Mouse (Mus musculus): Measurements from ENCODE around the gene Tox2. TPM values are rescaled to one million over a fixed set of nuclear protein-coding genes. Genes with fewer than 3 reads are reported as not detected.

Gene Tox2
- polyA plus RNA-seq, 1 experiment from 2014 or later: 35.5 TPM

- Histone ChIP-seq H3K9me3 (ENCODE audit: control insufficient read depth, low read length) (no peaks in the 10 kb centered on the region), H3K9ac (ENCODE audit: low read length) (no peak overlapping the region), H3K4me2 (ENCODE audit: low read depth, low read length, severe bottlenecking) (no peak overlapping the region), H3K4me1 (replicated peaks; ENCODE audit: control insufficient read depth, insufficient read depth, low read length) (no peaks in the 10 kb centered on the region), H3K36me3 (ENCODE audit: control insufficient read depth, insufficient read depth, low read length) (no peaks in the 10 kb centered on the region), H3K4me3 (ENCODE audit: low read depth, low read length) (no peak overlapping the region), H3K27ac (ENCODE audit: low read depth, low read length) (no peak overlapping the region), H3K27me3 (ENCODE audit: control insufficient read depth, insufficient read depth, low read length) (no peaks in the 10 kb centered on the region)
- ATAC-seq (replicated peaks; ENCODE audit: low FRiP score): no peak
- DNase-seq (ENCODE audit: low spot score): no peak
- 84% methylated on average over 7 of the region's 7 CpGs for WGBS
Measured at GRCm38 (mm10) chr2:163176502-163176901, 26.4 kb upstream of the Tox2 start.

- Histone ChIP-seq H3K27ac (ENCODE audit: low read depth, low read length) (no peak overlapping the region), H3K27me3 (ENCODE audit: control insufficient read depth, insufficient read depth, low read length) (no peaks in the 10 kb centered on the region), H3K36me3 (ENCODE audit: control insufficient read depth, insufficient read depth, low read length) (no peaks in the 10 kb centered on the region), H3K9ac (ENCODE audit: low read length) (no peak overlapping the region), H3K4me1 (replicated peaks; ENCODE audit: control insufficient read depth, insufficient read depth, low read length) (peaks cover 15% of the 10 kb centered on the region), H3K4me2 (ENCODE audit: low read depth, low read length, severe bottlenecking) (no peak overlapping the region), H3K9me3 (ENCODE audit: control insufficient read depth, low read length) (no peaks in the 10 kb centered on the region), H3K4me3 (ENCODE audit: low read depth, low read length) (no peak overlapping the region)
- WGBS: 64% methylated on average over 11 of the region's 11 CpGs
- ATAC-seq (replicated peaks; ENCODE audit: low FRiP score) (no peak), DNase-seq (ENCODE audit: low spot score) (peak; percentile 33)
Measured at GRCm38 (mm10) chr2:163187552-163187951, 15.4 kb upstream of the Tox2 start.

- peak; percentile 66 for DNase-seq (ENCODE audit: low spot score)
- Histone ChIP-seq H3K9me3 (ENCODE audit: control insufficient read depth, low read length) (no peaks in the 10 kb centered on the region), H3K27me3 (ENCODE audit: control insufficient read depth, insufficient read depth, low read length) (no peaks in the 10 kb centered on the region), H3K4me2 (ENCODE audit: low read depth, low read length, severe bottlenecking) (peak overlapping the region; percentile 33; the same call in 1 of the 2 replicates), H3K27ac (ENCODE audit: low read depth, low read length) (peak overlapping the region; percentile 74), H3K9ac (ENCODE audit: low read length) (peak overlapping the region; percentile 20; the same call in 1 of the 2 replicates), H3K36me3 (ENCODE audit: control insufficient read depth, insufficient read depth, low read length) (no peaks in the 10 kb centered on the region), H3K4me3 (ENCODE audit: low read depth, low read length) (no peak overlapping the region), H3K4me1 (replicated peaks; ENCODE audit: control insufficient read depth, insufficient read depth, low read length) (peaks cover 24% of the 10 kb centered on the region)
- peak; percentile 45 for ATAC-seq (replicated peaks; ENCODE audit: low FRiP score)
- WGBS: 10% methylated on average over 5 of the region's 5 CpGs
Measured at GRCm38 (mm10) chr2:163189596-163189995, 13.3 kb upstream of the Tox2 start.

GRCm38 (mm10) chr2:163190004-163190441, 12.9 kb upstream of the Tox2 start:
- H3K36me3 ChIP-seq (ENCODE audit: control insufficient read depth, insufficient read depth, low read length): no peaks in the 10 kb centered on the region
- DNase-seq (ENCODE audit: low spot score): peak; percentile 80
- peak; percentile 92 for ATAC-seq (replicated peaks; ENCODE audit: low FRiP score)
- peak overlapping the region; percentile 74 for H3K27ac ChIP-seq (ENCODE audit: low read depth, low read length)
- peak overlapping the region; percentile 12; the same call in 1 of the 2 replicates for H3K9ac ChIP-seq (ENCODE audit: low read length)
- no peaks in the 10 kb centered on the region for H3K27me3 ChIP-seq (ENCODE audit: control insufficient read depth, insufficient read depth, low read length)
- H3K4me2 ChIP-seq (ENCODE audit: low read depth, low read length, severe bottlenecking): peak overlapping the region; percentile 33; the same call in 1 of the 2 replicates
- H3K9me3 ChIP-seq (ENCODE audit: control insufficient read depth, low read length): no peaks in the 10 kb centered on the region
- no peak overlapping the region for H3K4me3 ChIP-seq (ENCODE audit: low read depth, low read length)
- H3K4me1 ChIP-seq (replicated peaks; ENCODE audit: control insufficient read depth, insufficient read depth, low read length): peaks cover 28% of the 10 kb centered on the region
- 0% methylated on average over 3 of the region's 3 CpGs for WGBS

- Histone ChIP-seq H3K9ac (ENCODE audit: low read length) (no peak overlapping the region), H3K4me3 (ENCODE audit: low read depth, low read length) (no peak overlapping the region), H3K36me3 (ENCODE audit: control insufficient read depth, insufficient read depth, low read length) (no peaks in the 10 kb centered on the region), H3K27me3 (ENCODE audit: control insufficient read depth, insufficient read depth, low read length) (no peaks in the 10 kb centered on the region), H3K9me3 (ENCODE audit: control insufficient read depth, low read length) (no peaks in the 10 kb centered on the region), H3K4me1 (replicated peaks; ENCODE audit: control insufficient read depth, insufficient read depth, low read length) (peaks cover 39% of the 10 kb centered on the region), H3K27ac (ENCODE audit: low read depth, low read length) (no peak overlapping the region), H3K4me2 (ENCODE audit: low read depth, low read length, severe bottlenecking) (no peak overlapping the region)
- no peak for DNase-seq (ENCODE audit: low spot score)
- 75% methylated on average over 6 of the region's 6 CpGs for WGBS
- ATAC-seq (replicated peaks; ENCODE audit: low FRiP score): no peak
Measured at GRCm38 (mm10) chr2:163192485-163192884, 10.4 kb upstream of the Tox2 start.

GRCm38 (mm10) chr2:163194015-163194414, 8.9 kb upstream of the Tox2 start:
- H3K4me1 ChIP-seq (replicated peaks; ENCODE audit: control insufficient read depth, insufficient read depth, low read length): peaks cover 39% of the 10 kb centered on the region
- ATAC-seq (replicated peaks; ENCODE audit: low FRiP score): no peak
- H3K27me3 ChIP-seq (ENCODE audit: control insufficient read depth, insufficient read depth, low read length): no peaks in the 10 kb centered on the region
- H3K36me3 ChIP-seq (ENCODE audit: control insufficient read depth, insufficient read depth, low read length): no peaks in the 10 kb centered on the region
- H3K9ac ChIP-seq (ENCODE audit: low read length): no peak overlapping the region; the same call in 1 of the 2 replicates
- no peaks in the 10 kb centered on the region for H3K9me3 ChIP-seq (ENCODE audit: control insufficient read depth, low read length)
- H3K4me3 ChIP-seq (ENCODE audit: low read depth, low read length): no peak overlapping the region
- no peak for DNase-seq (ENCODE audit: low spot score)
- H3K27ac ChIP-seq (ENCODE audit: low read depth, low read length): no peak overlapping the region
- WGBS: 47% methylated on average over 2 of the region's 2 CpGs
- no peak overlapping the region for H3K4me2 ChIP-seq (ENCODE audit: low read depth, low read length, severe bottlenecking)

GRCm38 (mm10) chr2:163194543-163194942, 8.4 kb upstream of the Tox2 start:
- 64% methylated on average over 5 of the region's 5 CpGs for WGBS
- H3K4me2 ChIP-seq (ENCODE audit: low read depth, low read length, severe bottlenecking): no peak overlapping the region
- H3K4me1 ChIP-seq (replicated peaks; ENCODE audit: control insufficient read depth, insufficient read depth, low read length): peaks cover 36% of the 10 kb centered on the region

GRCm38 (mm10) chr2:163195106-163195833, 7.7 kb upstream of the Tox2 start:
- Histone ChIP-seq H3K4me3 (ENCODE audit: low read depth, low read length) (no peak overlapping the region), H3K4me2 (ENCODE audit: low read depth, low read length, severe bottlenecking) (peak overlapping the region; percentile 28; the same call in 1 of the 2 replicates), H3K9ac (ENCODE audit: low read length) (peak overlapping the region; percentile 18), H3K36me3 (ENCODE audit: control insufficient read depth, insufficient read depth, low read length) (no peaks in the 10 kb centered on the region), H3K27ac (ENCODE audit: low read depth, low read length) (peak overlapping the region; percentile 70), H3K27me3 (ENCODE audit: control insufficient read depth, insufficient read depth, low read length) (no peaks in the 10 kb centered on the region), H3K9me3 (ENCODE audit: control insufficient read depth, low read length) (no peaks in the 10 kb centered on the region), H3K4me1 (replicated peaks; ENCODE audit: control insufficient read depth, insufficient read depth, low read length) (peaks cover 30% of the 10 kb centered on the region)
- DNase-seq (ENCODE audit: low spot score): no peak
- 10% methylated on average over 6 of the region's 6 CpGs for WGBS
- peak; percentile 47; the same call in 1 of the 2 replicates for ATAC-seq (replicated peaks; ENCODE audit: low FRiP score)

More at GRCm38 (mm10) chr2:163194543-163194942, 8.4 kb upstream of the Tox2 start:
- H3K36me3 ChIP-seq (ENCODE audit: control insufficient read depth, insufficient read depth, low read length): no peaks in the 10 kb centered on the region
- DNase-seq (ENCODE audit: low spot score) (no peak), ATAC-seq (replicated peaks; ENCODE audit: low FRiP score) (no peak)
- no peak overlapping the region for H3K27ac ChIP-seq (ENCODE audit: low read depth, low read length)
- no peak overlapping the region for H3K9ac ChIP-seq (ENCODE audit: low read length)
- no peaks in the 10 kb centered on the region for H3K27me3 ChIP-seq (ENCODE audit: control insufficient read depth, insufficient read depth, low read length)
- no peaks in the 10 kb centered on the region for H3K9me3 ChIP-seq (ENCODE audit: control insufficient read depth, low read length)
- no peak overlapping the region for H3K4me3 ChIP-seq (ENCODE audit: low read depth, low read length)

- WGBS: 5% methylated on average over 6 of the region's 6 CpGs
- H3K4me1 ChIP-seq (replicated peaks; ENCODE audit: control insufficient read depth, insufficient read depth, low read length): peaks cover 25% of the 10 kb centered on the region
- no peak overlapping the region for H3K4me3 ChIP-seq (ENCODE audit: low read depth, low read length)
- peak overlapping the region; percentile 18 for H3K9ac ChIP-seq (ENCODE audit: low read length)
- ATAC-seq (replicated peaks; ENCODE audit: low FRiP score) (peak; percentile 91), DNase-seq (ENCODE audit: low spot score) (peak; percentile 80)
- no peaks in the 10 kb centered on the region for H3K36me3 ChIP-seq (ENCODE audit: control insufficient read depth, insufficient read depth, low read length)
- peak overlapping the region; percentile 28; the same call in 1 of the 2 replicates for H3K4me2 ChIP-seq (ENCODE audit: low read depth, low read length, severe bottlenecking)
- peak overlapping the region; percentile 70 for H3K27ac ChIP-seq (ENCODE audit: low read depth, low read length)
- H3K9me3 ChIP-seq (ENCODE audit: control insufficient read depth, low read length): no peaks in the 10 kb centered on the region
- H3K27me3 ChIP-seq (ENCODE audit: control insufficient read depth, insufficient read depth, low read length): no peaks in the 10 kb centered on the region
Measured at GRCm38 (mm10) chr2:163195834-163196145, 7.1 kb upstream of the Tox2 start.
